ENCODE assay signal across 18 mouse cellular contexts in the genomic region with DNA sequence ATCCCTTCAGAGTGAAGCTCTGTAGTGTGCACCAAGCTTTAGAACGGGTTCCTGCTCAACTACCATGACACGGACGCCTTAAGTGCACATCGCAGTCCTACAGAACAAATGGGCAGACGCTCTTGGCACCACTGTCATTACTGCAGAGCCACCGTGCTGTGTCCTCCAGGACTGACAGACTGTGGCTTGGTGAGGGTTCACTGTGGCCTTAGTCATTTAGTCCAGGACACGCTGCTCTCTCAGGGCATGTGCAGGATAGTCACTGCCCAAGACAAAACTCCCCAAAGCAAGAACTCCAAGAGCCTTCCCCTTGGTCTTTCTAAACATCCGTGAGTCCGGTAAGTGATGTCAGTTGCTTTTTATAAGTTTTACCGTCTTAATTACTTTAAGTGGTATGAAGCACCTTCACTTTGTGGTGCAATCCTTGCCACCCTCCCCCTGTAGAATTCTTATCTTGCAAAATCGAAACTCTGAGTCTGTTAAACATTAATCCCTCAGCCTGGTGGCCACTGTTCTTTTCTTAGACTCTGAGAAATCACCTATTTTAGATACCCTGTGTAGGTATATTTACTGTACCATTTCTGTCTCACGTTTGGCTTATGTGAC. TPM values are rescaled to one million over a fixed set of nuclear protein-coding genes. Genes with fewer than 3 reads are reported as not detected.
A peak's percentile ranks its signal among the peaks of the same experiment; 100 is the strongest.
DNase-seq lines count a peak whose midpoint lies in the region; ATAC-seq and TF ChIP-seq lines count a peak whose summit lies in the region.
"Had no signal": no experiment of that assay in that cellular context is flagged by ENCODE, and none has a peak within 500 bp of the region (broad histone marks: within the 10 kb centered on the region; RNA-seq: fewer than 3 reads in every experiment).

No protein-coding gene starts in this region.

- peak; percentile 26; the same call in 1 of the 2 replicates for TF ChIP-seq POLR2A in lung, adult 2 months (IDR thresholded peaks at IDR 0.05; ENCODE audit: borderline replicate concordance, extremely low read depth, low read depth, low read length)

- TF ChIP-seq CTCF in lung, adult 2 months (IDR thresholded peaks at IDR 0.05; ENCODE audit: insufficient read depth, low read length): no peak

- no peak overlapping the region for H3K27ac ChIP-seq in heart, embryonic 10.5 days
- peak overlapping the region; percentile 67; the same call in 1 of the 2 replicates for H3K27ac ChIP-seq in intestine, embryonic 15.5 days
- H3K27ac ChIP-seq in midbrain, embryonic 13.5 days: no peak overlapping the region
- H3K27ac ChIP-seq: embryonic facial prominence, embryonic 13.5 days; hindbrain, postnatal 0 days; limb, embryonic 13.5 days; macrophage; stomach, postnatal 0 days had no signal

- H3K9ac ChIP-seq in intestine, embryonic 15.5 days: no peak overlapping the region
- no peak overlapping the region for H3K9ac ChIP-seq in midbrain, embryonic 13.5 days (replicated peaks)
- H3K9ac ChIP-seq: embryonic facial prominence, embryonic 13.5 days; heart, embryonic 12.5 days; limb, embryonic 13.5 days had no signal

- peak; percentile 89 for ATAC-seq in intestine, embryonic 15.5 days
- ATAC-seq in midbrain, embryonic 13.5 days: no peak
- ATAC-seq: hindbrain, postnatal 0 days; midbrain, embryonic 16.5 days had no signal

- DNase-seq in heart, embryonic 10.5 days (ENCODE audit: low spot score): peak; percentile 46
- no peak for DNase-seq in heart, postnatal 4 days
- DNase-seq in lung, adult 2 months: peak; percentile 23
- no peak for DNase-seq in lung, postnatal 4 days
- DNase-seq in thymus, postnatal 4 days: no peak
- DNase-seq: gastrocnemius, postnatal 14 days; heart, postnatal 36 days; layer of hippocampus, postnatal 36 days; thymus, postnatal 25 days had no signal

- WGBS in heart, embryonic 10.5 days: 83% methylated on average over 12 of the region's 12 CpGs
- 67% methylated on average over 12 of the region's 12 CpGs for WGBS in lung, adult 2 months
- 74% methylated on average over 12 of the region's 12 CpGs for WGBS in intestine, embryonic 15.5 days
- WGBS in midbrain, embryonic 13.5 days: 94% methylated on average over 12 of the region's 12 CpGs

- H3K9me3 ChIP-seq in heart, embryonic 10.5 days: no peaks in the 10 kb centered on the region
- H3K9me3 ChIP-seq in intestine, embryonic 15.5 days: no peaks in the 10 kb centered on the region
- H3K9me3 ChIP-seq in midbrain, embryonic 13.5 days: no peaks in the 10 kb centered on the region
- H3K9me3 ChIP-seq: embryonic facial prominence, embryonic 13.5 days; heart, embryonic 12.5 days; limb, embryonic 13.5 days had no signal

- H3K4me1 ChIP-seq in heart, embryonic 10.5 days: no peaks in the 10 kb centered on the region
- peaks cover 5% of the 10 kb centered on the region for H3K4me1 ChIP-seq in lung, adult 2 months (ENCODE audit: control insufficient read depth, insufficient read depth, low read length)
- H3K4me1 ChIP-seq in intestine, embryonic 15.5 days (replicated peaks): 0 out of 2 replicates have a peak, but pooled peaks cover 4% of the 10 kb centered on the region
- H3K4me1 ChIP-seq in midbrain, embryonic 13.5 days (replicated peaks): peaks cover 5% of the 10 kb centered on the region; the same call in 1 of the 2 replicates

- no peaks in the 10 kb centered on the region for H3K36me3 ChIP-seq in heart, embryonic 10.5 days
- no peaks in the 10 kb centered on the region for H3K36me3 ChIP-seq in intestine, embryonic 15.5 days
- peaks cover 8% of the 10 kb centered on the region; the same call in 1 of the 2 replicates for H3K36me3 ChIP-seq in midbrain, embryonic 13.5 days
- H3K36me3 ChIP-seq: embryonic facial prominence, embryonic 13.5 days; heart, embryonic 12.5 days; limb, embryonic 13.5 days had no signal

- no peak overlapping the region for H3K4me3 ChIP-seq in heart, embryonic 10.5 days
- peak overlapping the region; percentile 29 for H3K4me3 ChIP-seq in lung, adult 2 months (replicated peaks; ENCODE audit: extremely low read depth, low read depth, low read length)
- no peak overlapping the region for H3K4me3 ChIP-seq in intestine, embryonic 15.5 days (replicated peaks)
- H3K4me3 ChIP-seq in midbrain, embryonic 13.5 days (replicated peaks): no peak overlapping the region
- H3K4me3 ChIP-seq: embryonic facial prominence, embryonic 13.5 days; heart, embryonic 12.5 days; limb, embryonic 13.5 days had no signal

- peak overlapping the region; percentile 28; the same call in 1 of the 2 replicates for H3K4me2 ChIP-seq in intestine, embryonic 15.5 days (replicated peaks)
- no peak overlapping the region for H3K4me2 ChIP-seq in midbrain, embryonic 13.5 days (replicated peaks)
- H3K4me2 ChIP-seq: embryonic facial prominence, embryonic 13.5 days; heart, embryonic 12.5 days; limb, embryonic 13.5 days had no signal

- no peaks in the 10 kb centered on the region for H3K27me3 ChIP-seq in heart, embryonic 10.5 days (ENCODE audit: insufficient read depth, poor library complexity, severe bottlenecking)
- no peaks in the 10 kb centered on the region for H3K27me3 ChIP-seq in intestine, embryonic 15.5 days (replicated peaks)
- H3K27me3 ChIP-seq in midbrain, embryonic 13.5 days: no peaks in the 10 kb centered on the region
- H3K27me3 ChIP-seq: embryonic facial prominence, embryonic 13.5 days; heart, embryonic 12.5 days; limb, embryonic 13.5 days had no signal

RNA-seq across cellular contexts. Expression of a gene that starts 35.3 kb away (rescaled TPM):
- 0.79 and 1.7 TPM in 2 replicates for polyA plus RNA-seq in heart, embryonic 10.5 days (2016; fragmentation: Nextera tagmentation; extraction: Ambion mirVana)
- under 1 TPM; 0.41 to 0.91 TPM for total RNA-seq in heart, postnatal 4 days (2021)
- 17.3 and 24.6 TPM in 2 replicates for polyA plus RNA-seq in lung, adult 2 months (2012; rRNA removed)
- polyA plus RNA-seq in intestine, embryonic 15.5 days (2015; fragmentation: Nextera tagmentation; extraction: Ambion mirVana): 6.9 and 7.0 TPM in 2 replicates
- polyA plus RNA-seq in midbrain, embryonic 13.5 days (2015; fragmentation: Nextera tagmentation; extraction: Ambion mirVana): 2.9 and 3.1 TPM in 2 replicates

Comparison
In these comparisons a context has a peak if more than half of its experiments do, and no peak if none do; other contexts are left out.
1. DNase-seq: peak in heart, embryonic 10.5 days (single experiment) and lung, adult 2 months (single experiment); none in heart, postnatal 4 days (single experiment), lung, postnatal 4 days (0 of 2) and thymus, postnatal 4 days (single experiment).